Mouse (Mus musculus): ENCODE measurements at regions not wholly inside any gene's neighbourhood (a gene's known extent, or its start where the extent isn't known, plus 50 kb on each side); places are given as distances from the start of the nearest gene placed in this dataset.

GRCm38 (mm10) chr1:142605224-142605623 lies 1035.2 kb upstream of the B3galt2 start:
- Histone ChIP-seq H3K4me3 (no peak overlapping the region), H3K27ac (no peak overlapping the region)
- no peak for TF ChIP-seq CTCF (IDR thresholded peaks at IDR 0.05)
- intact Hi-C loops (cut with DNase I): no loop called here
- no peak for DNase-seq

- no peak for DNase-seq
- Histone ChIP-seq H3K27ac (no peak overlapping the region), H3K4me3 (no peak overlapping the region)
- TF ChIP-seq CTCF (IDR thresholded peaks at IDR 0.05): no peak
- intact Hi-C loops (cut with DNase I): no loop called here
These were observed 1034.4 kb upstream of the B3galt2 start for GRCm38 (mm10) chr1:142606082-142606481.

DNA sequence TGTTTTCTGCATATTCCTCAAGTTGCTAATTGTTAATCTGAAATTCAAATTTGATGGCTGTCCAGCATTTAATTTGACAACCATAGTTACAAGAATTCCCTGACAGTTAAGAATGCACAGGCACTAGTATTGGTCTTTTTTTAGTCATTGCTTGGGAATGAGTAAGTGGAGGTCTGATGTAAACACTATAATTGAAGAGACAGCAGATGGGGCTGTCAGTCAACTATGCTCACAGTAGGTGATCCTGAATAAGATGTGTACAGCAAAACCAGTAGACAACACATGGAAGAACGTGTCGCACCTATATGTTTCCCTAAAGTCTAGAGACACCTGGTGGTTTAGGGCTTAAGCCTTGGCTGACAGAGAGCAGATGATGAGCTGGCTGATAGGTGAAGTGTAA lies 1019.0 kb upstream of the B3galt2 start:
- Histone ChIP-seq H3K27ac (no peak overlapping the region), H3K4me3 (no peak overlapping the region)
- intact Hi-C loops (cut with DNase I): no loop called here
- DNase-seq: no peak
- no peak for TF ChIP-seq CTCF (IDR thresholded peaks at IDR 0.05)

GRCm38 (mm10) chr1:142624303-142624702 lies 1016.2 kb upstream of the B3galt2 start:
- no peak for TF ChIP-seq CTCF (IDR thresholded peaks at IDR 0.05)
- intact Hi-C loops (cut with DNase I): no loop called here

DNA sequence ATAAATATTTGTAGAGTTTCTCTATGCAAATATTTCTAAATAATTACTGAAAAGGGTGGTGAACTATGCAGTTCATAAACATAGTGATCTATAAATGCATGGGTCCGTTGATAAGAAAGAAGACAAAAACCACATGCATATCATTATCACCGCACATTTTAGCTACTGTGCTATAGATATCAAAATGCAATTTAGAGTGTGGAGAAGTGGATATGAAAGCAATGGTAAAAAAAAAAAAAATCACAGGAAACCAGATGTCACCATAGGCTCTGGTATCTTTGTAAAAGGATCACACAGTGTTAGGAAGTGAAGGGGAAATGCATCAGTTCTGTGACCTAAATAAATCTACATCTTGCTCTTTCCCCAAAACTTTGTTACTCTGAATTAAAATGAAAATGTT lies 985.2 kb upstream of the B3galt2 start:
- no peak for TF ChIP-seq CTCF (IDR thresholded peaks at IDR 0.05)

More at GRCm38 (mm10) chr1:142624303-142624702, 1016.2 kb upstream of the B3galt2 start:
- Histone ChIP-seq H3K4me3 (no peak overlapping the region), H3K27ac (no peak overlapping the region)
- DNase-seq: no peak

GRCm38 (mm10) chr1:142665262-142665661 lies 975.2 kb upstream of the B3galt2 start:
- no peak overlapping the region for H3K27ac ChIP-seq
- no peak overlapping the region for H3K4me3 ChIP-seq
- intact Hi-C loops (cut with DNase I): no loop called here
- DNase-seq: no peak
- no peak for TF ChIP-seq CTCF (IDR thresholded peaks at IDR 0.05)

More for the DNA sequence above, 985.2 kb upstream of the B3galt2 start:
- Histone ChIP-seq H3K27ac (no peak overlapping the region), H3K4me3 (no peak overlapping the region)
- no peak for DNase-seq
- intact Hi-C loops (cut with DNase I): no loop called here

GRCm38 (mm10) chr1:142679917-142680316 lies 960.5 kb upstream of the B3galt2 start:
- no peak for TF ChIP-seq CTCF (IDR thresholded peaks at IDR 0.05)
- DNase-seq: no peak
- Histone ChIP-seq H3K27ac (no peak overlapping the region), H3K4me3 (no peak overlapping the region)
- intact Hi-C loops (cut with DNase I): no loop called here

DNA sequence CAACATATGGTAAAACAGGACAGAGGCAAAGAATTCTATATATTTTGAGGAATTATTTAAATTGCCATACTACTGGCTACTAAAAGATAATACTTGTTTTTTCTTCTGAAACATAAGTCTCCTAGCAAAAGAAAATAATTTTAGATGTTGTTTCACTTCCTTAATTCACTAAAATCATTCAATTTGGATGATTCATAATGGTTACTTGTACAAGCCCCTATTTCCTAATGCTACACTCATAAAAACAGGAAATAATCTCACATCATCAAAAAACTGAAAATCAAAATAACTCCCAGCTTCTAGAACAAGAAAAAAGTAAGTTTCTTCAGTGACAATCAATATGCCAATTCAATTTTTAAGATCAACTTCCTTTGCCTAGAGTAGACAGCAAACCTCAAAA lies 951.6 kb upstream of the B3galt2 start:
- intact Hi-C loops (cut with DNase I): no loop called here
- Histone ChIP-seq H3K4me3 (no peak overlapping the region), H3K27ac (no peak overlapping the region)
- TF ChIP-seq CTCF (IDR thresholded peaks at IDR 0.05): no peak
- DNase-seq: no peak

GRCm38 (mm10) chr1:142695179-142695578 lies 945.3 kb upstream of the B3galt2 start:
- intact Hi-C loops (cut with DNase I): no loop called here
- TF ChIP-seq CTCF (IDR thresholded peaks at IDR 0.05): no peak
- no peak overlapping the region for H3K4me3 ChIP-seq
- no peak overlapping the region for H3K27ac ChIP-seq
- DNase-seq: no peak

DNA sequence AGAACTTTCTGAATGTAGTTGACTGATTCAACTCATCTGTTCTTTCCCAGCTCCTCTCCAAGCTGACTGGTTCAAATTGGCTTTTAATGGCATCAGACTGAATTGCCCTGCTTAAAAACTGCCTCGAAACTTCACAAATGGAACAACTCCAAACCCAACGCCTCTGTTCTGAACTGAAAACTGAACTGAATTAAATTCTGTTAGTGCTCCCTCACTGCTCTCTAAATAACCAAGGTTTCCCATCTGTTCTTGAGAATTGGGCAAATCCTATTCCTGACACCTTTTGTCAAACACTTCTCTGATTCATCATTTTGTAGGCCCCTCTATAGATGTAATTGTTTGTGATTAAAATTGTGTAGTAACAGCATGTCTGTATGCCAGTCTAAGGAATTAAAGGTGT lies 932.2 kb upstream of the B3galt2 start:
- intact Hi-C loops (cut with DNase I): no loop called here
- Histone ChIP-seq H3K27ac (no peak overlapping the region), H3K4me3 (no peak overlapping the region)
- TF ChIP-seq CTCF (IDR thresholded peaks at IDR 0.05): no peak
- DNase-seq: no peak

- no peak for TF ChIP-seq CTCF (IDR thresholded peaks at IDR 0.05)
- Histone ChIP-seq H3K27ac (no peak overlapping the region), H3K4me3 (no peak overlapping the region)
- intact Hi-C loops (cut with DNase I): no loop called here
- DNase-seq: no peak
These were observed 910.2 kb upstream of the B3galt2 start for GRCm38 (mm10) chr1:142730259-142730658.

- Histone ChIP-seq H3K4me3 (no peak overlapping the region), H3K27ac (no peak overlapping the region)
- intact Hi-C loops (cut with DNase I): no loop called here
- TF ChIP-seq CTCF (IDR thresholded peaks at IDR 0.05): no peak
- DNase-seq: no peak
These were observed 906.4 kb upstream of the B3galt2 start for GRCm38 (mm10) chr1:142734108-142734507.

GRCm38 (mm10) chr1:142738376-142738775 lies 902.1 kb upstream of the B3galt2 start:
- Histone ChIP-seq H3K4me3 (no peak overlapping the region), H3K27ac (no peak overlapping the region)
- DNase-seq: no peak
- intact Hi-C loops (cut with DNase I): no loop called here
- no peak for TF ChIP-seq CTCF (IDR thresholded peaks at IDR 0.05)

DNA sequence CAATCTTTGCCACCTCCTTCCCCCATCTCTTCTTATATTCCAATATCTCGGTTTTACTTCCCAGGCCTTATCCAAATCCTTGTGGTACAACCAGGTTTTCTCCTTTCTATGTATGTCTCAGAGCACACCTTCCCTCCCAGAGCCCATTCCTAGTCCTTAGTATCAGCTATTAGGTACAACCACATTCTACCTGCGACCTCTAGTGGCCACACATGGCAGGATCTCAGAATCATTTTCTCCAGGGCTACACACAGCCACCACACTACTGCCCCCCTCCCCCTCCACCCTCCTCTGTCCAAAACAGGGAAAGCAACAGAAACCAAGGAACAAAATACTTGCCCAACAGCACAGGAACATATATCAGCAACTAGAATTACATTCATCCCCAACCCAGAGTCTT lies 898.2 kb upstream of the B3galt2 start:
- TF ChIP-seq CTCF (IDR thresholded peaks at IDR 0.05): peak; percentile 13; the same call in 1 of the 2 replicates
- Histone ChIP-seq H3K27ac (no peak overlapping the region), H3K4me3 (no peak overlapping the region)
- intact Hi-C loops (cut with DNase I): no loop called here
- no peak for DNase-seq

GRCm38 (mm10) chr1:142771010-142771409 lies 869.5 kb upstream of the B3galt2 start:
- intact Hi-C loops (cut with DNase I): no loop called here

More at GRCm38 (mm10) chr1:142771010-142771409, 869.5 kb upstream of the B3galt2 start:
- DNase-seq: no peak
- H3K27ac ChIP-seq: no peak overlapping the region
- H3K4me3 ChIP-seq: no peak overlapping the region
- no peak for TF ChIP-seq CTCF (IDR thresholded peaks at IDR 0.05)

Data from gastrocnemius, adult 2 months (tissue).